Mouse (Mus musculus) megakaryocyte-erythroid progenitor cell, adult 5-6 weeks (primary cell): ENCODE measurements at regions not wholly inside any gene's neighbourhood (a gene's known extent, or its start where the extent isn't known, plus 50 kb on each side); places are given as distances from the start of the nearest gene placed in this dataset.

ENCODE experiments used
- ATAC-seq: replicated peaks from 2 replicates; pipeline ENCODE4 v1.8.0; 2016; ENCODE audit warnings: mild to moderate bottlenecking, inconsistent platforms; ENCODE audit not compliant: severe bottlenecking, poor library complexity, low FRiP score, low TSS enrichment

GRCm38 (mm10) chr17:51542544-51542943 is 290.5 kb downstream of the Satb1 start:
- no peak for ATAC-seq

GRCm38 (mm10) chr17:51534678-51535077 is 298.4 kb downstream of the Satb1 start:
- ATAC-seq: peak; percentile 68; the same call in 1 of the 2 replicates

GRCm38 (mm10) chr17:51534270-51534669 is 298.8 kb downstream of the Satb1 start:
- no peak for ATAC-seq

DNA sequence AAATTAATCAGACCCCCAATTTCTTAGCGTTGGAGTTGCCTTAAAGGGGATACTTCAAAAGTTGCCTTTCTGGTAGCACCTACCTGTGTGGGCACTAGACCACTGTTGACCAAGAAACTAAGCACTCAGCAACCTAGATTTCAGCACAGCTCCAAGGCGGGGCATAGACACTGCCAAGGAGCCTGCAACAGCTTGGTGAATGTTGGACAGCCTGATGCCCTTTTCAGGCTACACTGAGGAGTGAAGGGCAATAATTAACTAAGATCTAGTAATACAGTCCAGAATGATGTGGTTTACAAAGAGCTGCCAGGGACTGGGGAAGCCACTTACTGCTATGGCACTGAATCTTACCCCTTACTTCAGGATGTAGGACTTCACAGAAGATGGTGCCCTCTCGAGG is 304.9 kb downstream of the Satb1 start:
- no peak for ATAC-seq

GRCm38 (mm10) chr17:51526881-51527280 is 306.2 kb downstream of the Satb1 start:
- no peak for ATAC-seq

DNA sequence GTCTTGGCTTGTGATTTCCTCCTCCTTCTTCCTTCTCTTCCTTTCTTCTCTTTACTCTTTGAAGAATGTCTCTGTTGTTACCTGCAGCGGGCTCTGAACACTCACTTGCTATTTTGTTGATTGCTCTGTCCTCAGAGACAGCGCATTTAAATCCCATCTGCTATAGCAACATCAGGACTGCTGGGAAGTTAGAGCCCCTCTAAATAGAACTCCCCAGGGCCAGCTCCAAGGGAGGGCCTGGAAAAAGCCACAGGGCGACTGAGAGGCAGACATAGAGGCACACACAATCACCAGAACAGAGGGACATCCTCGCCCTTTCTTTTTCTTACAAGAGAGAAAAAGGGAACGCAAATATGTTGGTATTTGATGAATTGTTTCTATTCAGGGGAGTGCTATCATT is 306.6 kb downstream of the Satb1 start:
- ATAC-seq: no peak

- no peak for ATAC-seq
These were observed 307.1 kb downstream of the Satb1 start for GRCm38 (mm10) chr17:51526021-51526420.

GRCm38 (mm10) chr17:51525219-51525618 is 307.9 kb downstream of the Satb1 start:
- no peak for ATAC-seq

GRCm38 (mm10) chr17:51511917-51512316 is 321.2 kb downstream of the Satb1 start:
- ATAC-seq: no peak

- no peak for ATAC-seq
These were observed 321.6 kb upstream of the Tbc1d5 start for GRCm38 (mm10) chr17:51500751-51501150.

GRCm38 (mm10) chr17:51499541-51499940 is 320.4 kb upstream of the Tbc1d5 start:
- no peak for ATAC-seq

- no peak for ATAC-seq
These were observed 315.9 kb upstream of the Tbc1d5 start for GRCm38 (mm10) chr17:51495038-51495437.

DNA sequence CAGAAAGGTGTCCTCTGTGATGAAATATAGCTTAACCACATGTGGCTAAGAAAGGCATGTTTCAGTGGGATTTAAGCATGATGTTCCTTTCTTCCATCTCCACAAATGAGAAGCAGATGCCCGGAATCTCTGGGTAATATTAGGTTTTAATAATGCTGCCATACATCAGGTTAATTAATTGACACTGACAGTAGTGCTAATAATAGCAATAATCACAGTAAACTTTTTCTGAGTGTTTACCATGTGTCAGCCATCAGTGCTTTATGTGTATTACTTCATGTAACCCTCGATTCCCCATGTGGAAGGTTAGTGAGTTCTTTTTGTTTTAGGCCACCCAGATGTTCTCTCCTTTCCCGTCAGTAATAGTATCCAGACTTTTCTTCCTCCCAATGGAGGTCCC is 310.2 kb upstream of the Tbc1d5 start:
- ATAC-seq: no peak

GRCm38 (mm10) chr17:51487918-51488445 is 308.8 kb upstream of the Tbc1d5 start:
- no peak for ATAC-seq

DNA sequence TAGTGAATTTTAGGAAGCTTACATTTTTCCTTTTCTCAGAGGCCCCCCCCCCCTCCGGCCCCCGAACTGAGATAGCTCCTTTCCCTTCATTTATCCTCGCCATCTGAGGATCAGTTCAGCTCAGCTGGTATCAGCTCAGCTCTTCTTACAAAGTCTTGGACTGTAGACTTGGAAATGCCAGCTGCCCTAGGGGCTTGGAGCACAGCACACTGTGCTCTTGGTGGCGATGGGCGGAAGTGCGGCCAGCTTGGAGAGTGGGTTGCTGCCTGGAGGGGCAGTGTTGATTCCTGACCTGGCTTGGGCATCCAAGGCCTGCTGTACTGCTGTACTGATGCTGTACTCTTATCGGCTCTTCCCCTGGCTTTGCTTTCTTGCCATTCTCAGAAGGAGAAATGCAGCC is 298.7 kb upstream of the Tbc1d5 start:
- no peak for ATAC-seq

- ATAC-seq: no peak
These were observed 298.3 kb upstream of the Tbc1d5 start for GRCm38 (mm10) chr17:51477404-51477803.

GRCm38 (mm10) chr17:51462137-51462880 is 283.2 kb upstream of the Tbc1d5 start:
- ATAC-seq: no peak

- ATAC-seq: no peak
These were observed 282.1 kb upstream of the Tbc1d5 start for GRCm38 (mm10) chr17:51461248-51461647.

- ATAC-seq: no peak
These were observed 280.0 kb upstream of the Tbc1d5 start for GRCm38 (mm10) chr17:51459119-51459518.

DNA sequence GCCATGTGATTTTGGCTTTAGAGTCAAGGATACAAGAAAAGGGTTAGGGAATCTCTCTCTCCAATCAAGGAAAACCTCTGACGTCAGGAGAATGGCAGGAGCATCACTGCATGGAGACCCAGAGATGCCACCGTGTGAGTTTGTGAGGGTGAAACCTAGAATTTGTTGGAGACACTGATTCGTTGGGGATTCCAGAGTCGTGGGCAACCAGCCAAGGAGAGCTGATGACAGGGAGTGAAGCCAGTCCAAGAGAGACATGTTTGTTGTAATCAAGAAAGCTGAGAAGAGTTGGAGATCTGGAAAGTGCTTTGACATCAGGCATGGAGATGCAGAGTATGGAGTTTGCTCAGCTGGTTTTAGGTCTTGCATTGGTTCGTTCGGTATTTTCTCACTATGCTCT is 236.6 kb upstream of the Tbc1d5 start:
- ATAC-seq: no peak

DNA sequence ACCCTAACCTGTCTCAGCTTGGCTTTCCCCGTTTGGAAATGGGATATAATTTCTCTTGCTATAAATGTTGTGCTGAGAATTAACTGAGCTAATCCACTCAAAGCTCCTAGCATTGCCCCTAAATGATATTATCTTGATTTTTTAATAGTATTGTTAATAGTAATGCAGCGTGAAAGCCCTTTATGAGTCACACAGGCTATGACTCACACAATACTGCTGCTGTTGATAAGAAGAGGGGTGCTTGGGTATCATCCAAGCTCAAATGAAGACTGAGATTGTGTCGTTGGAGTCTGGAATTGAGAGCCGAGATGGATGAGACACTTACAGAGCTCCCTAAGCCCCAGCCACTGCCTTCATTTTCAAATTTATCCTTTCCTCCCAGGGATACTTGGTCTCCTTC is 235.2 kb upstream of the Tbc1d5 start:
- ATAC-seq: no peak
